Mouse (Mus musculus) spleen, embryonic (tissue): Measurements from ENCODE around the gene Sncg.
"Not testable (repeated sequence)": the region's sequence is repeated elsewhere in the genome, so short reads cannot be mapped to it uniquely, and the experiment has no call there.

Experiments used
- CTCF ChIA-PET: fragments of 350-600 bp; sonication (Branson Sonifier 250); formaldehyde crosslinking; loops from one replicate; lab custom pipeline; 2022; lab: Charles Lee

The Sncg gene

GRCm38 (mm10) chr14:34374577-34374976 lies at the start of gene Sncg:
Gene Sncg, minus strand, starts transcription at chr14:34374789.
- CTCF ChIA-PET, result interaction anchor here (0.6 to 0.7 kb wide), 2 partner anchors 12 to 23 kb away, joined by 3 read pairs; no protein-coding TSS in a partner anchor

- CTCF ChIA-PET, result no interaction called here
Measured at GRCm38 (mm10) chr14:34421078-34421477, 46.5 kb upstream of the Sncg start.

- CTCF ChIA-PET, result no interaction called here
Measured at GRCm38 (mm10) chr14:34417501-34417900, 42.9 kb upstream of the Sncg start.

GRCm38 (mm10) chr14:34416946-34417345 lies 42.4 kb upstream of the Sncg start:
- CTCF ChIA-PET, result not testable (repeated sequence)

GRCm38 (mm10) chr14:34412164-34412896 lies 37.7 kb upstream of the Sncg start:
- CTCF ChIA-PET, result interaction anchor here (0.7 kb wide), 1 partner anchor 14 kb away, joined by 3 read pairs; no protein-coding TSS in a partner anchor

- CTCF ChIA-PET, result no interaction called here
Measured at GRCm38 (mm10) chr14:34410716-34411115, 36.1 kb upstream of the Sncg start.

GRCm38 (mm10) chr14:34403424-34403823 lies 28.8 kb upstream of the Sncg start:
- CTCF ChIA-PET, result interaction anchor here (0.6 kb wide), 1 partner anchor 41 kb away, joined by 14 read pairs; no protein-coding TSS in a partner anchor

GRCm38 (mm10) chr14:34402871-34403270 lies 28.3 kb upstream of the Sncg start:
- CTCF ChIA-PET, result no interaction called here

- CTCF ChIA-PET, result no interaction called here
Measured at GRCm38 (mm10) chr14:34401135-34401534, 26.5 kb upstream of the Sncg start.

- CTCF ChIA-PET, result interaction anchor here (0.7 to 0.8 kb wide), 2 partner anchors 8 to 65 kb away, joined by 3 to 4 read pairs; no protein-coding TSS in a partner anchor
Measured at GRCm38 (mm10) chr14:34400021-34400420, 25.4 kb upstream of the Sncg start.

GRCm38 (mm10) chr14:34399301-34399700 lies 24.7 kb upstream of the Sncg start:
- CTCF ChIA-PET, result no interaction called here

GRCm38 (mm10) chr14:34398901-34399300 lies 24.3 kb upstream of the Sncg start:
- CTCF ChIA-PET, result interaction anchor here (0.6 kb wide), 1 partner anchor 13 kb away, joined by 3 read pairs; no protein-coding TSS in a partner anchor

GRCm38 (mm10) chr14:34397871-34398270 lies 23.3 kb upstream of the Sncg start:
- CTCF ChIA-PET, result interaction anchor here (0.6 kb wide), 1 partner anchor 24 kb away, joined by 3 read pairs; the partner anchor contains the start of gene Sncg

- CTCF ChIA-PET, result no interaction called here
Measured at GRCm38 (mm10) chr14:34393295-34393694, 18.7 kb upstream of the Sncg start.

GRCm38 (mm10) chr14:34382921-34383704 lies 8.5 kb upstream of the Sncg start:
- CTCF ChIA-PET, result no interaction called here

- CTCF ChIA-PET, result no interaction called here
Measured at GRCm38 (mm10) chr14:34378560-34379331, 4.2 kb upstream of the Sncg start.

- CTCF ChIA-PET, result no interaction called here
Measured at GRCm38 (mm10) chr14:34377121-34377520, 2.5 kb upstream of the Sncg start.

- CTCF ChIA-PET, result no interaction called here
Measured at GRCm38 (mm10) chr14:34375941-34376340, 1.4 kb upstream of the Sncg start.

- CTCF ChIA-PET, result no interaction called here
Measured at GRCm38 (mm10) chr14:34375415-34375904, 871 bp upstream of the Sncg start, which contains the start of gene Mmrn2. Gene Mmrn2, plus strand, starts transcription at chr14:34375465.

- CTCF ChIA-PET, result no interaction called here
Measured at GRCm38 (mm10) chr14:34373581-34373980, 1.0 kb downstream of the Sncg start.

- CTCF ChIA-PET, result no interaction called here
Measured at GRCm38 (mm10) chr14:34372646-34373045, 1.9 kb downstream of the Sncg start.
